Mouse (Mus musculus): ENCODE results near the gene Defb45.

GRCm38 (mm10) chr2:152639406-152640113 is 40.4 kb upstream of the Defb45 start:
- TF ChIP-seq POLR2A (IDR thresholded peaks at IDR 0.05; ENCODE audit: borderline replicate concordance, control insufficient read depth, low read depth, low read length), result no peak
- no peak for TF ChIP-seq CTCF (IDR thresholded peaks at IDR 0.05; ENCODE audit: control insufficient read depth, insufficient read depth, low read length)

Measured in bone marrow, adult 2 months (tissue).